Mouse (Mus musculus) megakaryocyte, embryonic 14.5 days (primary cell): ENCODE results near the gene Ttc21b.

Source experiments
- FLI1 ChIP-seq: IDR thresholded peaks from 2 replicates; pipeline ENCODE4 v1.6.1; 2012; ENCODE audit warnings: low read length, inconsistent platforms, mixed read lengths
- GATA1 ChIP-seq: IDR thresholded peaks from 3 replicates; pipeline ENCODE4 v1.6.1; 2012; ENCODE audit warnings: mixed read lengths, low read length, inconsistent platforms, borderline replicate concordance

- TF ChIP-seq GATA1 (no peak), FLI1 (no peak)
Measured at GRCm38 (mm10) chr2:66200195-66200594, 56.2 kb downstream of the Ttc21b start.
